ENCODE assay signal across 11 mouse cellular contexts in the genomic region with DNA sequence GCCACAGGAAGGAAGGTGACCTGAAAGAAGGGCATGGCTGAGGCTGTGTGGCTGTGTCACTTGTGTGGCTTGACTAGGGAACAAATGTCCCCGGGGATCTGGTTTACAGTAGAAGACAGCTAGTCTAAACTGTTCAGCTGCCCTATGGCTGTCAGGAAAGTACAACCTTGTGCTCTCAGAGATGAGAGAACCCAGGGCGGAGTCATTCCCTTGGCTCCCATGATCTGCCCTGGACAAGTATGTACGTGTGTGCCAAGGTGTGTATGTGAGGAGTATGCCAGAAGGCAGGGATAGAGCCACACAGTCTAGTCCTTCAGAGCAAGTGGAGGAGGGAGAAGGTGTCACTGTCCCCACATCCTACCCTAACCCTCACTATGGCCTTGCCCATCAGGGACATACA. TPM values are rescaled to one million over a fixed set of nuclear protein-coding genes. Genes with fewer than 3 reads are reported as not detected.
DNase-seq lines count a peak whose midpoint lies in the region; ATAC-seq and TF ChIP-seq lines count a peak whose summit lies in the region.
"Had no signal": no experiment of that assay in that cellular context is flagged by ENCODE, and none has a peak within 500 bp of the region (broad histone marks: within the 10 kb centered on the region; RNA-seq: fewer than 3 reads in every experiment).

No protein-coding gene starts in this region.

- DNase-seq in heart, adult 11 months = no peak
- DNase-seq in lung, postnatal 0 days (ENCODE audit: low spot score) = no peak
- DNase-seq in lung, postnatal 10 days = no peak
- no peak for DNase-seq in cerebellum, adult 9-11 months
- DNase-seq: embryo, embryonic 11 days; thymus, adult 18-20 months had no signal

- 88% methylated on average over 3 of the region's 3 CpGs for WGBS in heart, embryonic 13.5 days
- 92% methylated on average over 3 of the region's 3 CpGs for WGBS in lung, postnatal 0 days
- WGBS in intestine, postnatal 0 days = 85% methylated on average over 3 of the region's 3 CpGs
- 82% methylated on average over 3 of the region's 3 CpGs for WGBS in stomach, embryonic 15.5 days

- no peak overlapping the region; the same call in 1 of the 2 replicates for H3K4me2 ChIP-seq in heart, embryonic 13.5 days
- no peak overlapping the region for H3K4me2 ChIP-seq in lung, postnatal 0 days (replicated peaks; ENCODE audit: low read depth, low read length)
- no peak overlapping the region for H3K4me2 ChIP-seq in intestine, postnatal 0 days (replicated peaks; ENCODE audit: low read depth)
- H3K4me2 ChIP-seq in stomach, embryonic 15.5 days = 0 out of 2 replicates have a peak overlapping the region, but pooled peaks have one; percentile 6
- H3K4me2 ChIP-seq: hindbrain, embryonic 14.5 days had no signal

- H3K36me3 ChIP-seq in heart, embryonic 13.5 days = no peaks in the 10 kb centered on the region
- no peaks in the 10 kb centered on the region for H3K36me3 ChIP-seq in lung, postnatal 0 days (ENCODE audit: insufficient read depth, low read length)
- H3K36me3 ChIP-seq in intestine, postnatal 0 days (ENCODE audit: control insufficient read depth, insufficient read depth) = no peaks in the 10 kb centered on the region
- no peaks in the 10 kb centered on the region for H3K36me3 ChIP-seq in stomach, embryonic 15.5 days

- H3K4me3 ChIP-seq in heart, embryonic 13.5 days = no peak overlapping the region
- no peak overlapping the region for H3K4me3 ChIP-seq in lung, postnatal 0 days (ENCODE audit: low read depth, low read length)
- no peak overlapping the region for H3K4me3 ChIP-seq in intestine, postnatal 0 days (ENCODE audit: low read depth, low read length)
- no peak overlapping the region for H3K4me3 ChIP-seq in stomach, embryonic 15.5 days (replicated peaks)

- no peaks in the 10 kb centered on the region for H3K27me3 ChIP-seq in heart, embryonic 13.5 days (replicated peaks)
- H3K27me3 ChIP-seq in lung, postnatal 0 days (replicated peaks; ENCODE audit: insufficient read depth, low read length) = no peaks in the 10 kb centered on the region
- no peaks in the 10 kb centered on the region for H3K27me3 ChIP-seq in intestine, postnatal 0 days (replicated peaks; ENCODE audit: control insufficient read depth, insufficient read depth, low read length)
- no peaks in the 10 kb centered on the region for H3K27me3 ChIP-seq in stomach, embryonic 15.5 days (replicated peaks)

- no peak overlapping the region for H3K9ac ChIP-seq in heart, embryonic 13.5 days
- no peak overlapping the region for H3K9ac ChIP-seq in lung, postnatal 0 days (replicated peaks; ENCODE audit: low read depth)
- no peak overlapping the region for H3K9ac ChIP-seq in intestine, postnatal 0 days (ENCODE audit: low read depth, low read length)
- no peak overlapping the region for H3K9ac ChIP-seq in stomach, embryonic 15.5 days
- H3K9ac ChIP-seq: hindbrain, embryonic 14.5 days had no signal

- peaks cover 80% of the 10 kb centered on the region for H3K4me1 ChIP-seq in heart, embryonic 13.5 days
- peaks cover 20% of the 10 kb centered on the region; the same call in 1 of the 2 replicates for H3K4me1 ChIP-seq in lung, postnatal 0 days (ENCODE audit: insufficient read depth, low read depth, low read length)
- H3K4me1 ChIP-seq in intestine, postnatal 0 days (replicated peaks; ENCODE audit: control insufficient read depth, insufficient read depth, low read length) = peaks cover 30% of the 10 kb centered on the region
- H3K4me1 ChIP-seq in stomach, embryonic 15.5 days = peaks cover 24% of the 10 kb centered on the region

- no peak for ATAC-seq in heart, embryonic 13.5 days (ENCODE audit: extremely low read depth, insufficient number of reproducible peaks, low FRiP score, low TSS enrichment)
- no peak for ATAC-seq in lung, postnatal 0 days
- peak; percentile 13; the same call in 1 of the 2 replicates for ATAC-seq in intestine, postnatal 0 days
- no peak for ATAC-seq in stomach, embryonic 15.5 days (ENCODE audit: insufficient read depth, low FRiP score, low read depth)
- no peak for ATAC-seq in CD4-positive, CD25-positive, alpha-beta regulatory T cell, adult 4 months

- H3K9me3 ChIP-seq in heart, embryonic 13.5 days = no peaks in the 10 kb centered on the region
- H3K9me3 ChIP-seq in lung, postnatal 0 days (ENCODE audit: low read length) = no peaks in the 10 kb centered on the region
- no peaks in the 10 kb centered on the region for H3K9me3 ChIP-seq in intestine, postnatal 0 days (ENCODE audit: control insufficient read depth)
- no peaks in the 10 kb centered on the region for H3K9me3 ChIP-seq in stomach, embryonic 15.5 days

- TF ChIP-seq EP300 in lung, postnatal 0 days (IDR thresholded peaks at IDR 0.05) = no peak

- H3K27ac ChIP-seq in heart, embryonic 13.5 days (replicated peaks) = peak overlapping the region; percentile 68
- H3K27ac ChIP-seq in lung, postnatal 0 days (ENCODE audit: low read length) = peak overlapping the region; percentile 61
- H3K27ac ChIP-seq in intestine, postnatal 0 days (ENCODE audit: low read depth, low read length) = peak overlapping the region; percentile 76
- peak overlapping the region; percentile 78 for H3K27ac ChIP-seq in stomach, embryonic 15.5 days
- H3K27ac ChIP-seq: hindbrain, embryonic 14.5 days had no signal

- no peak for TF ChIP-seq CTCF in lung, postnatal 0 days (IDR thresholded peaks at IDR 0.05)
- TF ChIP-seq CTCF in intestine, postnatal 0 days (IDR thresholded peaks at IDR 0.05; ENCODE audit: low read depth) = no peak

RNA-seq across cellular contexts. Expression of a gene that starts 44.3 kb away (rescaled TPM):
- polyA plus RNA-seq in heart, embryonic 13.5 days (2015; fragmentation: Nextera tagmentation; extraction: Ambion mirVana) = 143 and 155 TPM in 2 replicates
- 30.0 and 33.2 TPM in 2 replicates for polyA plus RNA-seq in lung, postnatal 0 days (2015; fragmentation: Nextera tagmentation; extraction: Ambion mirVana)
- polyA plus RNA-seq in intestine, postnatal 0 days (2015; fragmentation: Nextera tagmentation; extraction: Ambion mirVana) = 34.9 and 35.2 TPM in 2 replicates
- polyA plus RNA-seq in stomach, embryonic 15.5 days (2015; fragmentation: Nextera tagmentation; extraction: Ambion mirVana) = 70.3 and 79.2 TPM in 2 replicates
- polyA plus RNA-seq in CD4-positive, CD25-positive, alpha-beta regulatory T cell, adult 4 months (2017; shearing (Covaris generic)) = under 1 TPM in 1 of 2 experiments, not detected in 1; 0.16 TPM

RNA-seq across cellular contexts. Expression of a gene that starts 48.4 kb away (rescaled TPM):
- polyA plus RNA-seq in heart, embryonic 13.5 days (2015; fragmentation: Nextera tagmentation; extraction: Ambion mirVana) = 120 and 122 TPM in 2 replicates
- 84.2 and 84.4 TPM in 2 replicates for polyA plus RNA-seq in lung, postnatal 0 days (2015; fragmentation: Nextera tagmentation; extraction: Ambion mirVana)
- 40.4 and 42.2 TPM in 2 replicates for polyA plus RNA-seq in intestine, postnatal 0 days (2015; fragmentation: Nextera tagmentation; extraction: Ambion mirVana)
- 117 and 124 TPM in 2 replicates for polyA plus RNA-seq in stomach, embryonic 15.5 days (2015; fragmentation: Nextera tagmentation; extraction: Ambion mirVana)
- 10 to 100 TPM; 20.2 to 25.8 TPM for polyA plus RNA-seq in CD4-positive, CD25-positive, alpha-beta regulatory T cell, adult 4 months (2017; shearing (Covaris generic))

Comparison
In these comparisons a context has a peak if more than half of its experiments do, and no peak if none do; other contexts are left out.
1. RNA of a gene that starts 44.3 kb away (polyA plus RNA-seq): 143 to 155 TPM in heart, embryonic 13.5 days, 70.3 to 79.2 TPM in stomach, embryonic 15.5 days, 34.9 to 35.2 TPM in intestine, postnatal 0 days and 30.0 to 33.2 TPM in lung, postnatal 0 days; 0.16 TPM in CD4-positive, CD25-positive, alpha-beta regulatory T cell, adult 4 months; every median in the first group is over 10 times any median in the second.
2. Peak in every context shown above with its lines, with median percentiles within 50 percentile points of each other: H3K27ac ChIP-seq.